Mouse (Mus musculus) forebrain, embryonic 10.5 days (tissue): Measurements from ENCODE around the gene Tnp2. TPM values are rescaled to one million over a fixed set of nuclear protein-coding genes. Genes with fewer than 3 reads are reported as not detected.

Experiments used
- DNase-seq: peaks from one replicate; pipeline ENCODE4 v3.0.0-alpha.2; 2017; ENCODE audit warnings: low spot score; ENCODE audit errors: extremely low spot score
- H3K27ac ChIP-seq: fragments of 300-500 bp; sonication (generic); 2 replicates; pipeline ENCODE4 v1.5.1; 2016; ENCODE audit warnings: mild to moderate bottlenecking
- H3K27me3 ChIP-seq: fragments of 300-500 bp; sonication (generic); 2 replicates; pipeline ENCODE4 v1.6.1; 2016; ENCODE audit warnings: mild to moderate bottlenecking; ENCODE audit not compliant: poor library complexity, severe bottlenecking
- H3K36me3 ChIP-seq: fragments of 300-500 bp; sonication (generic); replicated peaks from 2 replicates; pipeline ENCODE4 v1.6.1; 2016; ENCODE audit warnings: mild to moderate bottlenecking, moderate library complexity
- H3K4me1 ChIP-seq: fragments of 300-500 bp; sonication (generic); 2 replicates; pipeline ENCODE4 v1.6.1; 2016
- H3K4me3 ChIP-seq: fragments of 300-500 bp; sonication (generic); 2 replicates; pipeline ENCODE4 v1.5.1; 2016; ENCODE audit warnings: mild to moderate bottlenecking, moderate library complexity
- H3K9me3 ChIP-seq: fragments of 300-500 bp; sonication (generic); 2 replicates; pipeline ENCODE4 v1.6.1; 2016; ENCODE audit warnings: mild to moderate bottlenecking, moderate library complexity
- WGBS: fragments of 180-500 bp; shearing (Covaris S2); methylation state at CpG from one replicate; pipeline ENCODE4 v1.1.7; 2016; 5-methylcytosine and 5-hydroxymethylcytosine counted together
- polyA plus RNA-seq: library from polyadenylated mRNA; unstranded; fragments of >200 nt; fragmentation: Nextera tagmentation; extraction: Ambion mirVana; gene quantifications from 2 replicates; pipeline ENCODE4 v1.2.1, GENCODE M21; 2016

Gene Tnp2
- polyA plus RNA-seq, 1 experiment from 2014 or later, result not detected

GRCm38 (mm10) chr16:10754521-10755296 lies 33.8 kb downstream of the Tnp2 start:
- H3K4me1 ChIP-seq, result no peaks in the 10 kb centered on the region
- H3K9me3 ChIP-seq, result no peaks in the 10 kb centered on the region
- H3K4me3 ChIP-seq, result no peak overlapping the region
- no peak for DNase-seq
- H3K36me3 ChIP-seq, result no peaks in the 10 kb centered on the region
- H3K27ac ChIP-seq, result no peak overlapping the region
- no peaks in the 10 kb centered on the region for H3K27me3 ChIP-seq
- 87% methylated on average over 3 of the region's 3 CpGs for WGBS

- Histone ChIP-seq H3K4me1 (no peaks in the 10 kb centered on the region), H3K27me3 (no peaks in the 10 kb centered on the region), H3K36me3 (no peaks in the 10 kb centered on the region), H3K27ac (no peak overlapping the region), H3K9me3 (no peaks in the 10 kb centered on the region), H3K4me3 (no peak overlapping the region)
- 74% methylated on average over 7 of the region's 7 CpGs for WGBS
- DNase-seq, result no peak
Observed at GRCm38 (mm10) chr16:10749824-10750223, 38.6 kb downstream of the Tnp2 start.

GRCm38 (mm10) chr16:10749226-10749625 lies 39.2 kb downstream of the Tnp2 start:
- DNase-seq, result no peak
- no peak overlapping the region for H3K4me3 ChIP-seq
- H3K27ac ChIP-seq, result no peak overlapping the region
- peaks cover 1% of the 10 kb centered on the region for H3K4me1 ChIP-seq
- H3K27me3 ChIP-seq, result no peaks in the 10 kb centered on the region
- no peaks in the 10 kb centered on the region for H3K9me3 ChIP-seq
- no peaks in the 10 kb centered on the region for H3K36me3 ChIP-seq
- WGBS, result 82% methylated on average over 7 of the region's 7 CpGs

- Histone ChIP-seq H3K4me3 (no peak overlapping the region), H3K9me3 (no peaks in the 10 kb centered on the region), H3K4me1 (peaks cover 32% of the 10 kb centered on the region), H3K27ac (no peak overlapping the region), H3K27me3 (no peaks in the 10 kb centered on the region), H3K36me3 (no peaks in the 10 kb centered on the region)
- WGBS, result 83% methylated on average over 2 of the region's 2 CpGs
- DNase-seq, result no peak
Observed at GRCm38 (mm10) chr16:10741082-10741481, 47.4 kb downstream of the Tnp2 start.

- Histone ChIP-seq H3K4me3 (no peak overlapping the region), H3K36me3 (no peaks in the 10 kb centered on the region), H3K9me3 (no peaks in the 10 kb centered on the region), H3K4me1 (peaks cover 32% of the 10 kb centered on the region), H3K27me3 (no peaks in the 10 kb centered on the region), H3K27ac (peak overlapping the region; percentile 35; the same call in 1 of the 2 replicates)
- 69% methylated on average over 9 of the region's 9 CpGs for WGBS
- no peak for DNase-seq
Observed at GRCm38 (mm10) chr16:10739854-10740398, 48.5 kb downstream of the Tnp2 start.

GRCm38 (mm10) chr16:10738866-10739265 lies 49.6 kb downstream of the Tnp2 start:
- peak overlapping the region; percentile 49 for H3K27ac ChIP-seq
- no peaks in the 10 kb centered on the region for H3K9me3 ChIP-seq
- 86% methylated on average over 3 of the region's 3 CpGs for WGBS
- no peaks in the 10 kb centered on the region for H3K36me3 ChIP-seq
- DNase-seq, result no peak
- H3K4me3 ChIP-seq, result no peak overlapping the region
- H3K27me3 ChIP-seq, result no peaks in the 10 kb centered on the region
- peaks cover 27% of the 10 kb centered on the region for H3K4me1 ChIP-seq

Other genes with a start within 250 kb of the Tnp2 start
- gene Dexi, start 245.6 kb downstream of the Tnp2 start, polyA plus RNA-seq, result 14.1 and 14.6 TPM in 2 replicates
- gene Clec16a, start 243.3 kb downstream of the Tnp2 start, polyA plus RNA-seq, result 26.0 and 29.7 TPM in 2 replicates
- gene Socs1, start 3.1 kb downstream of the Tnp2 start, polyA plus RNA-seq, result 2.3 and 2.7 TPM in 2 replicates
- not detected in 2 replicates for gene Prm3, start 2.3 kb upstream of the Tnp2 start, polyA plus RNA-seq
- gene Prm2, start 7.5 kb upstream of the Tnp2 start, polyA plus RNA-seq, result not detected in 2 replicates
- not detected in 2 replicates for gene Prm1, start 17.2 kb upstream of the Tnp2 start, polyA plus RNA-seq
- not detected in 2 replicates for gene Gm11172, start 24.3 kb upstream of the Tnp2 start, polyA plus RNA-seq
- gene Rmi2, start 46.4 kb upstream of the Tnp2 start, polyA plus RNA-seq, result 5.0 and 5.2 TPM in 2 replicates